Mouse (Mus musculus): ENCODE measurements at regions not wholly inside any gene's neighbourhood (a gene's known extent, or its start where the extent isn't known, plus 50 kb on each side); places are given as distances from the start of the nearest gene placed in this dataset.

DNA sequence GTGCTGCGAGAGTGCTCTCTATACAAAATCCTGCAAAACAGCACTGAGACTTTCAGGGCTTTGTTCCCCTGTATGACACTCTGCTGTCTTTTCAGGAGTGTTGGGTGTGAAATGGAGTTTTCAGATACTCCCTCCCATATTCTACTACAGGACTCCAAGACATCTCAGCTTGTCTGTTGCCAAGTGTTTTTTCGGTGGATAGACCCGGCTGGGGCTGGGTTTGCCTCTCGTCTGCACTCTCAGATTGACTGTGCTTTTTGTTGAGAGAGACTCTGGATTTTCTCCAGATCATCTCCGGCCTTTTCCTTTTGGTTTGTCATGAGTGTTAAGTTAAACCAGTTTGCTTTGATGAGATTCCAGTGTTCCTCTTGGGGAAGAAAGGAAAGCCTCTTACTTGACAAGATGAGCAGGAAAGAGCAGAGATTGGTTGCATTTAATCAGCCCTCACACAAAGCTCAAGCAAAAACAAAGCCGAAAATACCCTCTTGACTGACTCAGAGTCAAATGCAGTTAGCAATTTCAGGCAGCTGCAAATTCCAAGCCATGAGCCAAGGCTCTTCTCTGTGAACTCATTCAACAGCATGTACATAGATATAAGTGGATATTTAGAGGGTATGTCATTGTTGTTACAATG lies 219.3 kb upstream of the Veph1 start:
- no peak overlapping the region for H3K4me2 ChIP-seq (replicated peaks)
- H3K9ac ChIP-seq: no peak overlapping the region
- no peaks in the 10 kb centered on the region; the same call in 1 of the 2 replicates for H3K4me1 ChIP-seq
- WGBS: 32% methylated on average over 6 of the region's 6 CpGs
- no peaks in the 10 kb centered on the region for H3K36me3 ChIP-seq
- H3K9me3 ChIP-seq (replicated peaks): no peaks in the 10 kb centered on the region
- H3K27me3 ChIP-seq: no peaks in the 10 kb centered on the region
- peak overlapping the region; percentile 39; the same call in 1 of the 2 replicates for H3K27ac ChIP-seq (replicated peaks)
- no peak overlapping the region for H3K4me3 ChIP-seq (replicated peaks)
- no peak for ATAC-seq (ENCODE audit: insufficient number of reproducible peaks, low FRiP score, low TSS enrichment, low read depth)

DNA sequence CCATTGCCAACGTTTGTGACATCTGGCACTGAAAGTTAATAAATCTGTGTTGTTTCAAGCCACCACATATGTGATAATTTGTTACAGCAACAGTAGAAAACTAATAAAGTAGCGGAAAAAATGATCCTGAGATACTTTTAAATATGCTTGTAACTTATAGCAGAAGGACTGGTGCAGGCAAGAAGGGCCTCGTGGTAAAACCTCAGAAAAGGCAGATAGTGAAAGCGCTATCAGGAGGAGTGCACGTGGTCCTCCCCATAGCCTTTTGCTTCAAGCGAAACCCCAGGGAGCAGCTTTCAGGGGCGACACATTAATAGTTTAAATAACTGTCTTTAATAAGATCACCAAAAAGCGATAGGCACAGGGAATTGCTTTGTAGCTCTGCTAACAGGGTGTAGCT lies 217.9 kb upstream of the Veph1 start:
- Histone ChIP-seq H3K4me1 (no peaks in the 10 kb centered on the region; the same call in 1 of the 2 replicates), H3K27ac (replicated peaks) (no peak overlapping the region), H3K4me3 (replicated peaks) (no peak overlapping the region), H3K9me3 (replicated peaks) (no peaks in the 10 kb centered on the region), H3K36me3 (no peaks in the 10 kb centered on the region), H3K4me2 (replicated peaks) (no peak overlapping the region), H3K9ac (no peak overlapping the region), H3K27me3 (no peaks in the 10 kb centered on the region)
- no peak for ATAC-seq (ENCODE audit: insufficient number of reproducible peaks, low FRiP score, low TSS enrichment, low read depth)
- 74% methylated on average over 8 of the region's 8 CpGs for WGBS

DNA sequence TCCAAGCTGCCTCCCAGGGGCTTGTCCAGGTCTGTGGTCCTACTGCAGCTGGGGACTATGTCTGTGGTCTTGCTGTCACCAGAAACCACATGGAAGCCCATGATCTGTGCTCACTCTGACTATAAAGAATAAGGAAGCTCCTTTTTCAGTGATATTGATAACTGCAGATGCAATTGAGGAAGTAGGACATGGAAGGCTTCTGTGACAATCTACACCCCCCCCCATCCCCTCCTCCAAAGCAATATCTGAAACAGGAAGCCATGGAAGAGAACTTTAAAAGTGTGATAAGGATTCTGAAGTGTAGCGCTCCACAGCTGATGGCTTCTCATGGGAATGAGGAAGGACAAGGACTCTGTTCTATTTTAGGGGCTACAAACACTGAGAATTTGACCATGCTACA lies 215.8 kb upstream of the Veph1 start:
- 97% methylated on average over 1 of the region's 1 CpGs for WGBS

DNA sequence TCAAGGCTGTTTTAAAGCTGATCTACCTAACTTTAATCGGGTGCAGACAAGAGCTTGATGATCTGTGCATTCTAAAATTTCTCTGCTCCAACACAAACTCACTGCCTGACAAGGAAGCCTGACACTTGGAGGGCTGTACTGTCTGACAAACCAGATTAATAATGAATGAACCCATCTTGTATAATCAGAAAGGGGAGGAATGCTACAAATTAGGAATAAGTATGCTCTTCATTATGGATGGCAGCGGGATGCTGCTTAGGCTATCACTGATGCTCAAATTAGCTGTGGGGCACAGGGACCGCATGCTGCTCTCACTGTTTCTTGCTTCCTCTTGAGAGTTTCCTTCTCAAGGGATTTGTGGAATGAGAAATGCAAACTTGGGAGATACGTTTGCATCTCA lies 213.8 kb upstream of the Veph1 start:
- ATAC-seq (ENCODE audit: insufficient number of reproducible peaks, low FRiP score, low TSS enrichment, low read depth): no peak
- H3K4me3 ChIP-seq (replicated peaks): no peak overlapping the region
- H3K27ac ChIP-seq (replicated peaks): no peak overlapping the region
- 59% methylated on average over 4 of the region's 4 CpGs for WGBS
- no peak overlapping the region for H3K4me2 ChIP-seq (replicated peaks)
- no peaks in the 10 kb centered on the region for H3K9me3 ChIP-seq (replicated peaks)
- no peaks in the 10 kb centered on the region; the same call in 1 of the 2 replicates for H3K4me1 ChIP-seq
- no peak overlapping the region for H3K9ac ChIP-seq
- H3K36me3 ChIP-seq: no peaks in the 10 kb centered on the region
- H3K27me3 ChIP-seq: no peaks in the 10 kb centered on the region

More for the DNA sequence above, 215.8 kb upstream of the Veph1 start:
- no peak overlapping the region for H3K9ac ChIP-seq
- H3K4me1 ChIP-seq: no peaks in the 10 kb centered on the region; the same call in 1 of the 2 replicates
- no peak for ATAC-seq (ENCODE audit: insufficient number of reproducible peaks, low FRiP score, low TSS enrichment, low read depth)
- H3K4me3 ChIP-seq (replicated peaks): no peak overlapping the region
- H3K27me3 ChIP-seq: no peaks in the 10 kb centered on the region
- no peaks in the 10 kb centered on the region for H3K36me3 ChIP-seq
- H3K4me2 ChIP-seq (replicated peaks): no peak overlapping the region
- H3K9me3 ChIP-seq (replicated peaks): no peaks in the 10 kb centered on the region
- no peak overlapping the region for H3K27ac ChIP-seq (replicated peaks)

DNA sequence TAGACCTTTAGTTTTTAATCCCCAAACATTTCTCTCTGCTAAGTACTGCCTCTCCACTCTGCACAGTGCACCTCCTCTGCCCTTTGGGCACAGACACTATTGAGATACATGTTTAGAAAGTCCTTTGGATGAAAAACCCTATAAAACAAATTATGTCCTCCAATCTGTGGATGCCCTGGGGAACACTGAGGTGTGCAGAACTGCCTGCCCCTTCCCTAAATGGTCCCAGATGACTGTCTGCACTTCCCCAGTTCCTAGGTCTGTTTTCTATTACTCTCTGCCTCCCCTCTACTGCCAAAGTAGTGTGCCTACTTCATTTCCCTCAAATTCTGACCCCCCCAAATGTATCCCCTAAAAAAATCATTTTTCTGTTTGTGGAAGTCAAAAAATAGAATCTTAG lies 209.5 kb upstream of the Veph1 start:
- ATAC-seq (ENCODE audit: insufficient number of reproducible peaks, low FRiP score, low TSS enrichment, low read depth): no peak
- Histone ChIP-seq H3K4me3 (replicated peaks) (no peak overlapping the region), H3K9me3 (replicated peaks) (no peaks in the 10 kb centered on the region), H3K4me2 (replicated peaks) (no peak overlapping the region), H3K27ac (replicated peaks) (no peak overlapping the region), H3K4me1 (no peaks in the 10 kb centered on the region), H3K36me3 (no peaks in the 10 kb centered on the region), H3K27me3 (no peaks in the 10 kb centered on the region), H3K9ac (no peak overlapping the region)

DNA sequence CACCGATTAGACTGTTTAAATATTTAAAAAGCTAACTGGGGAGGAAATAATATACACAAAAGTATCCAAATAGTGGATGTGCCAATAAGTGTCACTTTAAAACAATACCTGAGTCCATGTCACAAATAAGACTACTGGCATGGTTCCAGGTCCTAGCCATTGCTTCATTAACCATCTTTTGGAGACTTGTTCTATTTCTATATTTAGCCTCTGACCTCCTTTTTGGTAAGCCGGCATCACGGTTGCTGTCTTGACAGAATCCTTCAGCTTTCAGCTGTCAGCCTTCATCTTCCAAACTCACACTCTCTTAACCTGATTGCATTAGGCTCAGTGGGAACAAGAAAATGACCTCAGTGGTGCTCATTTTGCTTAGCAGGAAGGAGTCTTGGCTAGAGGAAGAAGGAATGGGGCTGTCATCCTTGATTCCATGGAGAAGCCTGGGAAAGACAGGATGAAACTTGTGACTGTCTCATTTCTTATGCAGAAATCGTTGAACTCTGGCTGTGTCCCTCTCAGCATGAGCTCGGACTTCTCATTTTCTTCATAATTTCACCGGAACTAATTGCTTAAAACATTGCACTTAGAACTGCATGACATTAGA lies 208.9 kb upstream of the Veph1 start:
- no peak overlapping the region for H3K4me3 ChIP-seq (replicated peaks)
- H3K4me2 ChIP-seq (replicated peaks): no peak overlapping the region
- H3K36me3 ChIP-seq: no peaks in the 10 kb centered on the region
- WGBS: 33% methylated on average over 6 of the region's 6 CpGs
- H3K9me3 ChIP-seq (replicated peaks): no peaks in the 10 kb centered on the region
- no peak overlapping the region for H3K9ac ChIP-seq
- no peaks in the 10 kb centered on the region for H3K4me1 ChIP-seq
- no peak for ATAC-seq (ENCODE audit: insufficient number of reproducible peaks, low FRiP score, low TSS enrichment, low read depth)
- H3K27ac ChIP-seq (replicated peaks): no peak overlapping the region
- no peaks in the 10 kb centered on the region for H3K27me3 ChIP-seq

DNA sequence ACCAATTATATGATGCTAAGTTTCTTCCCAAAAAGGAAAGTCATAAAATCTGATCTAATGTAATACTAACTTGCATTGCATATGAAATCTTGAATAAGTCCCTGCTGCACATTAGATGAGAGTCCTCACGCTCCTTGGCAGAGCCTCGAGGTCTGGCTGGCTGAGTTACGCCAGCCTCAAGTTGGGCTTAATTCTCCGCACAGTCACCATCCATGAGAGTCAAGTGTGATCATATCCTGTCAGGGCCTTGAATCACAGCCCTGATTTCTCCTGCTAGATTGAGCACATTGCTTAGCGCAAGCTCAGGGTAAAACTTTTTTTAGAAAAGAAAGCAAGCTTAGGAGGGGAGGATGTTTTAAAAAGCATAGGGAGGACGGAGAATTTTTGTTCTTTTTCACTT lies 208.1 kb upstream of the Veph1 start:
- no peaks in the 10 kb centered on the region for H3K4me1 ChIP-seq
- WGBS: 52% methylated on average over 6 of the region's 6 CpGs
- H3K9ac ChIP-seq: no peak overlapping the region
- H3K4me2 ChIP-seq (replicated peaks): no peak overlapping the region
- no peak for ATAC-seq (ENCODE audit: insufficient number of reproducible peaks, low FRiP score, low TSS enrichment, low read depth)
- no peak overlapping the region for H3K4me3 ChIP-seq (replicated peaks)
- H3K9me3 ChIP-seq (replicated peaks): no peaks in the 10 kb centered on the region
- no peaks in the 10 kb centered on the region for H3K27me3 ChIP-seq
- no peaks in the 10 kb centered on the region for H3K36me3 ChIP-seq
- H3K27ac ChIP-seq (replicated peaks): no peak overlapping the region

DNA sequence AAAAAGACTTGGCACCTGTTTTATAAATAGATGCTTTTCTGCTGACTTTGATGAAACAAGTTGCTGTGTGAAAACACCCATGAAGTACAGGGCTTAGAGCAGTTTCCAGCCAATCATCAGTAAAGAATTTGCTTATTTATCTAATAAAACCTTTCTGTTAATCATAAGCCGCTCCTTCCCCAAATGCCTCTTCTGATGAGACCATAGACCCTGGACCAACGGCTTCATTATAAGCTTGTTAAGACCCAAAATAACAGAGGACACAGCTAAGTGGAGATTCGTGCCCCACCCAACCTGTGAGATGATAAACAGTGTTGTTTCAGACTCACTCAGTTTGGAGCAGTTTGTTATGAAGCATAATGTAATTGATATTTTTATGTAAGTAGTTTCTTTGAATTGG lies 207.0 kb upstream of the Veph1 start:
- no peak overlapping the region for H3K9ac ChIP-seq
- no peaks in the 10 kb centered on the region for H3K4me1 ChIP-seq
- H3K27me3 ChIP-seq: no peaks in the 10 kb centered on the region
- H3K9me3 ChIP-seq (replicated peaks): no peaks in the 10 kb centered on the region
- WGBS: 85% methylated on average over 3 of the region's 3 CpGs
- no peak overlapping the region for H3K4me3 ChIP-seq (replicated peaks)
- no peak for ATAC-seq (ENCODE audit: insufficient number of reproducible peaks, low FRiP score, low TSS enrichment, low read depth)
- no peak overlapping the region for H3K27ac ChIP-seq (replicated peaks)
- H3K36me3 ChIP-seq: no peaks in the 10 kb centered on the region
- H3K4me2 ChIP-seq (replicated peaks): no peak overlapping the region

DNA sequence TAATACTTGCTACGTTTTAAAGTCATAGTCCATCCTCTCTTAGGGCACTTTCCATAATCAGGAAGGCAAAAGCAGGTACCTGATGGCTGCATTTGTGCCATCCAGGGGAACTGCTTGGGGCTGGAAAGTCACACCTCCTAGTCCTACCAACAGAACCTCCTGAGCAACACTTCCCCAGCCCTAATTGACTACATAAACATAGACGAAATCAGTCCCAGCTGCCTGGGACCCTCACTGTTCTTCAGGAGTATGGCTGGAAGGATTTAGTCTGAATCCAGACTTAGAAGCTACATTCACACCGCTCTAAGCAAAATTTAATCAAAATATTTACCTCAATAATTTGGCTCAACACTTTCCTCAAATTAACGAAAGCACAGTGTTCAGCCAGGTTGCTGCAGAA lies 205.2 kb upstream of the Veph1 start:
- H3K9me3 ChIP-seq (replicated peaks): no peaks in the 10 kb centered on the region
- H3K9ac ChIP-seq: no peak overlapping the region
- ATAC-seq (ENCODE audit: insufficient number of reproducible peaks, low FRiP score, low TSS enrichment, low read depth): no peak
- H3K27ac ChIP-seq (replicated peaks): no peak overlapping the region
- H3K4me3 ChIP-seq (replicated peaks): no peak overlapping the region
- H3K4me1 ChIP-seq: no peaks in the 10 kb centered on the region
- no peak overlapping the region for H3K4me2 ChIP-seq (replicated peaks)
- H3K27me3 ChIP-seq: no peaks in the 10 kb centered on the region
- no peaks in the 10 kb centered on the region for H3K36me3 ChIP-seq
- WGBS: 52% methylated on average over 4 of the region's 4 CpGs

DNA sequence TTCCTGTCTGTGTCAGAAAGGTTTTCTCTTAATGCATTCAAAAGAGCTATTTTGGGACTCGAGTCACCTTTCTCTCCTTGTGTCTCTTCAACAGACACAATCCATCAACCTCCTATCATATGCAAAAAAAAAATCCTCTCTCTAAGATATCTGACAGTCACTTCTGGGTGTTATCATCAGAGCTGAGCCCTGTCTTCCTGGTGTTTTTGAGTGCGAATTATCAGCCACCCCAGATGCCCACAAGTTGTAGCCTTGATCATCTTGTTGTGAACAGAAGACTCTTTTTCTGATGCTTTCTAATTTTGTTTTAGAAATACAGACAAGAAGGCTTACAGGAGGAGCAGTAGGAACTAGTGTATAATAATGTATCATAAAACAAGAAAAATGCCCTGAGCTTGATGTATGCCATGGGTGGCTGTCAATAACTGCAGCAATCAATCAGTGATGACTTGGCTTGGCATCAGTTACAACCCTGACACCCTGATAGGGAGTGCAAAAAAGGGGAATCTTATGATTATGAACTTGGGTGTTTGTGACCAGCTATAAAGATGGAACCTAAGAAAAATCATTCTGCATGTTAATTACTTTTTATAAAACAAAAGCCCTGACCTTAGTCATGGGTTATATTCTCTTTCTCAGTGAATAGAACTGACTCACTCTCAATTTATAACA lies 197.9 kb upstream of the Veph1 start:
- no peak overlapping the region for H3K9ac ChIP-seq
- no peaks in the 10 kb centered on the region for H3K27me3 ChIP-seq
- no peak overlapping the region for H3K27ac ChIP-seq (replicated peaks)
- no peak overlapping the region for H3K4me3 ChIP-seq (replicated peaks)
- no peak overlapping the region for H3K4me2 ChIP-seq (replicated peaks)
- no peaks in the 10 kb centered on the region for H3K9me3 ChIP-seq (replicated peaks)
- H3K4me1 ChIP-seq: no peaks in the 10 kb centered on the region
- H3K36me3 ChIP-seq: no peaks in the 10 kb centered on the region
- ATAC-seq (ENCODE audit: insufficient number of reproducible peaks, low FRiP score, low TSS enrichment, low read depth): no peak
- 76% methylated on average over 2 of the region's 2 CpGs for WGBS

DNA sequence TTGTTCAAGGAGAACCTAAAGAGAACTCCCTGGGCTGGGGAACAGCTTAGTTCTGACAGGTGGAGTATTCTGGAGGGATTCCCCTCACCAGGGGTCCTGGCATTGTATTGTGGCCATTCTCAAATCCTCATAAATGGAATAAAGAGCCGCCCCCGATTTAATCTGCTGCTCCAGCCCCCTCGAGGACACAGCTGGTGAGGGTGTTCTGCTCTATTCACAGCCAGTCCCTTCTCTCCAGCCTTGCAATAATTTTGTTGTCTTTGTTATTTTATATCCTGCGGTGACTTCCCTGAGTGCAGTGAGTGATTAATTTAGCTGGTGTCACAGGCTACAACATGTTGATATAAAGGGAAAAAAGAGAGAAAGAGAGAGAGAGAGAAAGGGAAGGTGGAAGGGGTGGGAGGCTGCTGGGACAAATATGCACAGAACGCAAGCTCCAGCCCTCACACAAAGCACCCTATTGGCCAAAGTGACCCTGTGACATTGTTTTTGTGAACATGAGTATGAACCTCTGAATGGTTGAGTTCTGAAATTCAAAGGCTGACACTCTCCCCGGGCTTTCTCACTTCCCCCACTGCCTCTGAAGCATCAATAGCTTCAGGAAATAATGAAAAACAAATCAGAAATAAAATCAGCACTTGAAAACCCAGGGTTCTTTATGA lies 194.2 kb upstream of the Veph1 start:
- H3K4me1 ChIP-seq: no peaks in the 10 kb centered on the region
- no peaks in the 10 kb centered on the region for H3K27me3 ChIP-seq
- no peak overlapping the region for H3K4me2 ChIP-seq (replicated peaks)
- ATAC-seq (ENCODE audit: insufficient number of reproducible peaks, low FRiP score, low TSS enrichment, low read depth): no peak
- no peaks in the 10 kb centered on the region for H3K36me3 ChIP-seq
- no peak overlapping the region for H3K9ac ChIP-seq
- no peaks in the 10 kb centered on the region for H3K9me3 ChIP-seq (replicated peaks)
- WGBS: 50% methylated on average over 6 of the region's 6 CpGs
- H3K27ac ChIP-seq (replicated peaks): no peak overlapping the region
- H3K4me3 ChIP-seq (replicated peaks): no peak overlapping the region

All from embryonic facial prominence, embryonic 15.5 days (tissue).